Mouse (Mus musculus): ENCODE data around the gene Dock2.

Gene Dock2

GRCm38 (mm10) chr11:34195142-34195541, 588.5 kb downstream of the Dock2 start:
- DNase-seq (ENCODE audit: low spot score in 2 of 2), result no peak

- no peak for DNase-seq (ENCODE audit: low spot score in 2 of 2)
These were observed 589.3 kb downstream of the Dock2 start for GRCm38 (mm10) chr11:34194158-34194941.

- DNase-seq (ENCODE audit: low spot score in 2 of 2), result no peak
These were observed 590.0 kb downstream of the Dock2 start for GRCm38 (mm10) chr11:34193658-34194057.

GRCm38 (mm10) chr11:34184266-34184665, 599.4 kb downstream of the Dock2 start:
- no peak for DNase-seq (ENCODE audit: low spot score in 2 of 2)

GRCm38 (mm10) chr11:34181214-34182117, 602.2 kb downstream of the Dock2 start:
- DNase-seq (ENCODE audit: low spot score in 2 of 2), result peak in 1 of 2 experiments; percentile 20

- DNase-seq (ENCODE audit: low spot score in 2 of 2), result no peak
These were observed 604.9 kb downstream of the Dock2 start for GRCm38 (mm10) chr11:34178752-34179151.

All from frontal cortex, postnatal 25 days (tissue).